Mouse (Mus musculus): ENCODE measurements around the gene Csnk1e. TPM values are rescaled to one million over a fixed set of nuclear protein-coding genes. Genes with fewer than 3 reads are reported as not detected.
A peak's percentile ranks its signal among the peaks of the same experiment; 100 is the strongest.

Csnk1e gene
- polyA plus RNA-seq, 1 experiment from 2014 or later, result 100 TPM

DNA sequence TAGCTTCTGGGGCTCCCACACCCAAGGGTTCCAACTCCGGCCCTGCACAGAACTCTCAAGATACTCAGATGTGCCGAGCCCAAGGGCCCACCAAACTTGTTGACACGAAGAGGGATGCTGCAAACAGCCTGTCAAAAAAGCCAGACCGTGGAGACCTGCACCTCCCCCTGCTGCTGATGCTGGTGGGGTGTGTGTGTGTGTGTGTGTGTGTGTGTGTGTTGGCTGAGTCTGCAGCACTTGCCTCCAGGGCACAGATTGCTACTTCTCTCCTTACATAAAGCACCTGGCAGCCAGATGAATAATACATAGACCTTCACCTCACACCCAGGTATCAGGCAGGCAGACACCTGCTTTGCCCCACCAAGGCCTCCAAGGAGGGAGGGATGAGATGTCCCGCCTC lies 53.2 kb downstream of the Csnk1e start:
- Histone ChIP-seq H3K36me3 (peaks cover 11% of the 10 kb centered on the region), H3K4me1 (peaks cover 54% of the 10 kb centered on the region), H3K4me2 (peak overlapping the region; percentile 80), H3K27me3 (no peaks in the 10 kb centered on the region), H3K9me3 (no peaks in the 10 kb centered on the region), H3K27ac (peak overlapping the region; percentile 89; the same call in 1 of the 2 replicates), H3K4me3 (peak overlapping the region; percentile 86), H3K9ac (peak overlapping the region; percentile 87)
- 19% methylated on average over 5 of the region's 5 CpGs for WGBS
- ATAC-seq (ENCODE audit: insufficient number of reproducible peaks, insufficient read depth, low FRiP score, low TSS enrichment, low read depth), result no peak

- 33% methylated on average over 7 of the region's 7 CpGs for WGBS
- Histone ChIP-seq H3K4me1 (peaks cover 49% of the 10 kb centered on the region), H3K27ac (peak overlapping the region; percentile 60; the same call in 1 of the 2 replicates), H3K36me3 (peaks cover 20% of the 10 kb centered on the region), H3K9me3 (no peaks in the 10 kb centered on the region), H3K4me2 (peak overlapping the region; percentile 80), H3K9ac (peak overlapping the region; percentile 64), H3K4me3 (peak overlapping the region; percentile 86; the same call in 1 of the 2 replicates), H3K27me3 (no peaks in the 10 kb centered on the region)
- no peak for ATAC-seq (ENCODE audit: insufficient number of reproducible peaks, insufficient read depth, low FRiP score, low TSS enrichment, low read depth)
Observed at GRCm38 (mm10) chr15:79400975-79401365, 54.4 kb downstream of the Csnk1e start.

- Histone ChIP-seq H3K4me2 (peak overlapping the region; percentile 80), H3K4me1 (peaks cover 55% of the 10 kb centered on the region), H3K27me3 (no peaks in the 10 kb centered on the region), H3K27ac (peak overlapping the region; percentile 60; the same call in 1 of the 2 replicates), H3K9me3 (no peaks in the 10 kb centered on the region), H3K36me3 (peaks cover 20% of the 10 kb centered on the region), H3K4me3 (peak overlapping the region; percentile 86; the same call in 1 of the 2 replicates), H3K9ac (peak overlapping the region; percentile 64)
- WGBS, result 40% methylated on average over 6 of the region's 6 CpGs
- no peak for ATAC-seq (ENCODE audit: insufficient number of reproducible peaks, insufficient read depth, low FRiP score, low TSS enrichment, low read depth)
Observed at GRCm38 (mm10) chr15:79400134-79400974, 55.0 kb downstream of the Csnk1e start.

DNA sequence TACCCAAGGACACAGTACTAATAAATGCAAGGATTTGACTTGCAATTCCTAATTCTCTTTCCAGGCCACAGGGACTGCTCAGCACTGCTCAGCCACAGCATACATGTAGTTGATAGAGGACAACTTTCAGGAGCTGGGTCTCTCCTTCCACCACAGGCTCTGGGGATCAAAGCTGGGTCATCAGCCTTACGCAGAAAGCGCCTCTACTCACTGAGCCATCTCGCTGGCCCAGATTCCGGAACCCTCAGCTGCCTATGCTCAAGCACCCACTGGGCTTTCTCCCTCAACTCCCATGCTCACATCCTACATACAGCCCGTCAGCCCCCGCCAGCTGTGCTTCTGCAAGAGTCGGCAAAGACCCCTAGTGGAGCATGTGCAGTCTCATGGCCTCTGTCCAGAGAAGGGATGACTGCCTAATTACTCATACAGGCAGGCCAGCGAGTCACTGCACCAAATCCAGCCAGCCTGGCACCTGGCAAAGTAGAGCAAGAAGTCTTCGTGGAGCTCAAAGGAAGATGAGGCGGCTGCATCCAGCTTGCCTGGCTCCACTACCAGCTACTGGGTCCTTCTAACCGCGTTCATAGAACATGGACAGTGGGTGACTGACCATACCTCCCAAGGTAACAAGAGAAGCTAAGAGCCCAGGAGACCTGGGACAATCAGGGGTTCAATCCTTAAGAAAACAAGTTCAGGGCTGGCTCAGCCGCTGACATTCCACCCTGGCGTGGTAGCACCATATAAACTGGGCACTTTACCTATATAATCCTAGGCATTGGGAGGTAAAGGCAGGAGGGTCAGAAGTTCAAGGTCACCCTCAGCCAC lies 55.9 kb downstream of the Csnk1e start:
- Histone ChIP-seq H3K4me3 (no peak overlapping the region), H3K4me1 (peaks cover 63% of the 10 kb centered on the region), H3K4me2 (no peak overlapping the region; the same call in 1 of the 2 replicates), H3K9me3 (no peaks in the 10 kb centered on the region), H3K36me3 (peaks cover 20% of the 10 kb centered on the region), H3K27me3 (no peaks in the 10 kb centered on the region), H3K9ac (0 out of 2 replicates have a peak overlapping the region, but pooled peaks have one; percentile 36), H3K27ac (no peak overlapping the region)
- no peak for ATAC-seq (ENCODE audit: insufficient number of reproducible peaks, insufficient read depth, low FRiP score, low TSS enrichment, low read depth)
- WGBS, result 79% methylated on average over 14 of the region's 14 CpGs

- H3K4me1 ChIP-seq, result peaks cover 75% of the 10 kb centered on the region
- no peak overlapping the region for H3K9ac ChIP-seq
- no peak for ATAC-seq (ENCODE audit: insufficient number of reproducible peaks, insufficient read depth, low FRiP score, low TSS enrichment, low read depth)
- WGBS, result 87% methylated on average over 11 of the region's 11 CpGs
- H3K27me3 ChIP-seq, result no peaks in the 10 kb centered on the region
- no peaks in the 10 kb centered on the region for H3K9me3 ChIP-seq
- no peak overlapping the region for H3K4me3 ChIP-seq
- no peak overlapping the region for H3K4me2 ChIP-seq
- H3K36me3 ChIP-seq, result peaks cover 20% of the 10 kb centered on the region
- H3K27ac ChIP-seq, result no peak overlapping the region
Observed at GRCm38 (mm10) chr15:79396736-79397135, 58.6 kb downstream of the Csnk1e start.

DNA sequence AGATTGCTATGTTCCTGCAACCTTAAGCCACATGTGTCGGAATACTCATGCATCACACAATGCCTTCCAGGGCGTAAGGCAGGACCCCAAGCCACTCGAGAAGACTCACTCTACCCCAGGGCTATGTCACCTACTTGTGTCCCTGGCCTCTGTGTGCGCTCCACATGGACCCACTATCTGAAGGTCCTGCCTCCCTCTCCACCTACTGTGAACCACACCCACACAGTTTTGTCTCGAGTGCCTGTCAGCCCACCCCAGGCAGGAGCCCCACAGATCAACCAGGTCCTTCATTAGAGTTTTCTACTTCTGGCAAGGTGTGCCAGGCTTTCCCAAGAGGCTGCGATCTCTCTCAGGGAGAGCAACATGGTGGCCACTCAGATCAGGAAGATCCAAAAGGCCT lies 60.1 kb downstream of the Csnk1e start:
- Histone ChIP-seq H3K27ac (no peak overlapping the region), H3K4me3 (no peak overlapping the region), H3K27me3 (no peaks in the 10 kb centered on the region), H3K4me2 (no peak overlapping the region), H3K36me3 (peaks cover 20% of the 10 kb centered on the region), H3K9me3 (no peaks in the 10 kb centered on the region), H3K4me1 (peaks cover 75% of the 10 kb centered on the region), H3K9ac (peak overlapping the region; percentile 40; the same call in 1 of the 2 replicates)
- ATAC-seq (ENCODE audit: insufficient number of reproducible peaks, insufficient read depth, low FRiP score, low TSS enrichment, low read depth), result no peak
- 81% methylated on average over 6 of the region's 6 CpGs for WGBS

GRCm38 (mm10) chr15:79394842-79395241 lies 60.5 kb downstream of the Csnk1e start:
- Histone ChIP-seq H3K4me2 (no peak overlapping the region), H3K4me3 (no peak overlapping the region), H3K4me1 (peaks cover 74% of the 10 kb centered on the region), H3K9me3 (no peaks in the 10 kb centered on the region), H3K27ac (no peak overlapping the region), H3K9ac (no peak overlapping the region), H3K27me3 (no peaks in the 10 kb centered on the region), H3K36me3 (peaks cover 20% of the 10 kb centered on the region)
- 54% methylated on average over 4 of the region's 4 CpGs for WGBS
- ATAC-seq (ENCODE audit: insufficient number of reproducible peaks, insufficient read depth, low FRiP score, low TSS enrichment, low read depth), result no peak

GRCm38 (mm10) chr15:79393101-79393500 lies 62.3 kb downstream of the Csnk1e start:
- Histone ChIP-seq H3K4me3 (no peak overlapping the region), H3K36me3 (peaks cover 14% of the 10 kb centered on the region), H3K27me3 (no peaks in the 10 kb centered on the region), H3K9me3 (no peaks in the 10 kb centered on the region), H3K4me2 (no peak overlapping the region), H3K9ac (no peak overlapping the region), H3K4me1 (peaks cover 80% of the 10 kb centered on the region), H3K27ac (no peak overlapping the region; the same call in 1 of the 2 replicates)
- no peak for ATAC-seq (ENCODE audit: insufficient number of reproducible peaks, insufficient read depth, low FRiP score, low TSS enrichment, low read depth)
- WGBS, result 87% methylated on average over 6 of the region's 6 CpGs

DNA sequence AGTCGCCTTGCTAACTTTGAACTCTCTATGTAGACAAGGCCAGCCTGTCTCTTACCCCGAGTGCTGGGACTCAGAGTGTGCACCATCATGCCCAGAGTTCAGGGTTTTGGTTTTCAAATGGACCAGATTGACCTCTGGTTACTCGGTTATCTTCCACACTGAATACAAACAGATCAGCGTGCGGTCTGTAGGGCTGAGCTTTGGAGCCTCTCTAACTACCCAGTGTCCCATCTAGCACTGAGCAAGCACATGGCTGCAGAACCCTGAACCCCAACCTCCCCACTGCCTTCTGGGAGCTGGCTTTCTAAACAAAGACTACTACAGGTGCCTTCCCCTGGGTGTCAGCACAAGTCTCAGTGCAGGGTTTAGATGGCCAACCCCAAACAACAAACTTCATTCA lies 62.8 kb downstream of the Csnk1e start:
- Histone ChIP-seq H3K36me3 (peaks cover 12% of the 10 kb centered on the region), H3K27me3 (no peaks in the 10 kb centered on the region), H3K27ac (no peak overlapping the region; the same call in 1 of the 2 replicates), H3K9ac (no peak overlapping the region), H3K4me3 (no peak overlapping the region), H3K4me1 (peaks cover 80% of the 10 kb centered on the region), H3K9me3 (no peaks in the 10 kb centered on the region), H3K4me2 (no peak overlapping the region)
- no peak for ATAC-seq (ENCODE audit: insufficient number of reproducible peaks, insufficient read depth, low FRiP score, low TSS enrichment, low read depth)
- WGBS, result 87% methylated on average over 5 of the region's 5 CpGs

- 42% methylated on average over 7 of the region's 7 CpGs for WGBS
- no peak overlapping the region for H3K4me2 ChIP-seq
- H3K27ac ChIP-seq, result peak overlapping the region; percentile 8; the same call in 1 of the 2 replicates
- H3K36me3 ChIP-seq, result peaks cover 3% of the 10 kb centered on the region
- H3K27me3 ChIP-seq, result no peaks in the 10 kb centered on the region
- H3K4me3 ChIP-seq, result no peak overlapping the region
- peaks cover 80% of the 10 kb centered on the region for H3K4me1 ChIP-seq
- H3K9ac ChIP-seq, result peak overlapping the region; percentile 41; the same call in 1 of the 2 replicates
- no peak for ATAC-seq (ENCODE audit: insufficient number of reproducible peaks, insufficient read depth, low FRiP score, low TSS enrichment, low read depth)
- H3K9me3 ChIP-seq, result no peaks in the 10 kb centered on the region
Observed at GRCm38 (mm10) chr15:79391447-79392093, 63.8 kb downstream of the Csnk1e start.

GRCm38 (mm10) chr15:79390434-79390833 lies 64.9 kb downstream of the Csnk1e start:
- Histone ChIP-seq H3K4me3 (no peak overlapping the region), H3K27ac (no peak overlapping the region), H3K9ac (no peak overlapping the region), H3K4me1 (peaks cover 74% of the 10 kb centered on the region), H3K27me3 (no peaks in the 10 kb centered on the region), H3K9me3 (no peaks in the 10 kb centered on the region), H3K36me3 (peaks cover 2% of the 10 kb centered on the region; the same call in 1 of the 2 replicates), H3K4me2 (no peak overlapping the region)
- no peak for ATAC-seq (ENCODE audit: insufficient number of reproducible peaks, insufficient read depth, low FRiP score, low TSS enrichment, low read depth)
- WGBS, result 79% methylated on average over 6 of the region's 6 CpGs

All from embryonic facial prominence, embryonic 13.5 days (tissue).